Mouse (Mus musculus): ENCODE measurements around the gene Wwp2.

GRCm38 (mm10) chr8:107397665-107398064 lies 38.5 kb upstream of the Wwp2 start:
- TF ChIP-seq ZC3H11A (IDR thresholded peaks at IDR 0.05; ENCODE audit: borderline replicate concordance, low read depth, low read length) (no peak), MAFK (IDR thresholded peaks at IDR 0.05; ENCODE audit: insufficient read depth, low read depth, low read length) (no peak), ZNF384 (IDR thresholded peaks at IDR 0.05; ENCODE audit: low read depth, low read length) (no peak), HCFC1 (IDR thresholded peaks at IDR 0.05; ENCODE audit: borderline replicate concordance, insufficient read depth, low read length) (no peak)

Data from ES-E14 (cell line).